Mouse (Mus musculus) myocyte (in vitro differentiated cells): ENCODE results near the gene Plekhg4. TPM values are rescaled to one million over a fixed set of nuclear protein-coding genes. Genes with fewer than 3 reads are reported as not detected.

ENCODE experiments used
- H3K27me3 ChIP-seq: one replicate; pipeline ENCODE4 v1.6.1; 2011; ENCODE audit not compliant: control insufficient read depth, insufficient read depth, insufficient read length
- H3K36me3 ChIP-seq: one replicate; pipeline ENCODE4 v1.6.1; 2011; ENCODE audit not compliant: control insufficient read depth, insufficient read depth
- H3K4me2 ChIP-seq: one replicate; pipeline ENCODE4 v1.6.1; 2011; ENCODE audit warnings: low read depth, control low read depth
- H3K4me3 ChIP-seq: one replicate; pipeline ENCODE4 v1.5.1; 2011; ENCODE audit warnings: mild to moderate bottlenecking, control low read depth, moderate library complexity
- H3K79me2 ChIP-seq: one replicate; pipeline ENCODE4 v1.6.1; 2011; ENCODE audit not compliant: control insufficient read depth, insufficient read depth
- H3ac ChIP-seq: one replicate; pipeline ENCODE4 v1.6.1; 2011; ENCODE audit not compliant: control insufficient read depth, insufficient read length
- CEBPB ChIP-seq: IDR thresholded peaks from 2 replicates; pipeline ENCODE4 v1.6.1; 2011; ENCODE audit warnings: mild to moderate bottlenecking, moderate library complexity; ENCODE audit not compliant: poor library complexity, insufficient read depth, severe bottlenecking
- E2F4 ChIP-seq: IDR thresholded peaks from one replicate; pipeline ENCODE4 v1.6.1; 2011; ENCODE audit warnings: mild to moderate bottlenecking, control low read depth, moderate library complexity; ENCODE audit not compliant: insufficient read depth
- MAX ChIP-seq: IDR thresholded peaks from one replicate; pipeline ENCODE4 v1.6.1; 2011; ENCODE audit warnings: low read depth, mild to moderate bottlenecking, control low read depth
- MYOD1 ChIP-seq, 3 experiments: IDR thresholded peaks; one replicate each; pipeline ENCODE4 v1.6.1; 2011; ENCODE audit warnings: control low read depth in 2 of 3, low read depth in 2 of 3, mild to moderate bottlenecking in 2 of 3, moderate library complexity in 1 of 3; ENCODE audit not compliant: insufficient read length in 2 of 3, control insufficient read depth in 1 of 3
- MYOG ChIP-seq, 3 experiments: IDR thresholded peaks; one replicate each; pipeline ENCODE4 v1.6.1; 2011; ENCODE audit warnings: control low read depth in 2 of 3, low read depth in 2 of 3, mild to moderate bottlenecking in 2 of 3; ENCODE audit not compliant: insufficient read length in 2 of 3, control insufficient read depth in 1 of 3, insufficient read depth in 1 of 3
- POLR2A ChIP-seq: IDR thresholded peaks from one replicate; pipeline ENCODE4 v1.6.1; 2011; ENCODE audit warnings: low read depth, mild to moderate bottlenecking, control low read depth, moderate library complexity; ENCODE audit not compliant: insufficient read length
- POLR2AphosphoS2 ChIP-seq: IDR thresholded peaks from one replicate; pipeline ENCODE4 v1.6.1; 2011; ENCODE audit warnings: low read depth, control low read depth; ENCODE audit not compliant: insufficient read length
- REST ChIP-seq: IDR thresholded peaks from one replicate; pipeline ENCODE4 v1.6.1; 2011; ENCODE audit warnings: mild to moderate bottlenecking, control low read depth, moderate library complexity; ENCODE audit not compliant: insufficient read depth, insufficient read length
- SRF ChIP-seq: IDR thresholded peaks from one replicate; pipeline ENCODE4 v1.6.1; 2011; ENCODE audit warnings: low read depth; ENCODE audit not compliant: control insufficient read depth, insufficient read length
- TCF12 ChIP-seq: IDR thresholded peaks from one replicate; pipeline ENCODE4 v1.6.1; 2011; ENCODE audit warnings: mild to moderate bottlenecking, control low read depth; ENCODE audit not compliant: poor library complexity, insufficient read depth, severe bottlenecking
- TCF3 ChIP-seq: IDR thresholded peaks from one replicate; pipeline ENCODE4 v1.6.1; 2011; ENCODE audit warnings: low read depth, control low read depth; ENCODE audit not compliant: insufficient read length
- USF1 ChIP-seq: IDR thresholded peaks from one replicate; pipeline ENCODE4 v1.6.1; 2011; ENCODE audit warnings: low read depth, mild to moderate bottlenecking, control low read depth, moderate library complexity
- polyA plus RNA-seq: library from polyadenylated mRNA; unstranded; fragments of >200 nt; fragmentation: generic; extraction: Trizol; gene quantifications from one replicate; pipeline ENCODE4 v1.2.1, GENCODE M21; 2012; ENCODE audit warnings: missing spikeins

Gene Plekhg4
- polyA plus RNA-seq, result 1.0 TPM

GRCm38 (mm10) chr8:105373032-105373431 lies at the start of gene Plekhg4:
Gene Plekhg4, plus strand, starts transcription at chr8:105373274.
- H3K4me3 ChIP-seq, result no peak within 1 kb of the TSS
- H3ac ChIP-seq, result no peak within 1 kb of the TSS
- H3K79me2 ChIP-seq, result no peaks in the 10 kb centered on the region
- TF ChIP-seq USF1, result no peak
- TF ChIP-seq REST, result no peak
- TF ChIP-seq MYOG (IDR thresholded peaks at IDR 0.05; ENCODE audit: control insufficient read depth in 1 of 3, insufficient read depth in 1 of 3, insufficient read length in 2 of 3, low read depth in 2 of 3), result no peak
- TF ChIP-seq MAX, result no peak
- no peak for TF ChIP-seq TCF12
- no peak for TF ChIP-seq SRF
- no peak for TF ChIP-seq MYOD1 (IDR thresholded peaks at IDR 0.05; ENCODE audit: control insufficient read depth in 1 of 3, insufficient read length in 2 of 3, low read depth in 2 of 3)
- no peak for TF ChIP-seq TCF3
- TF ChIP-seq POLR2AphosphoS2, result no peak
- no peak for TF ChIP-seq E2F4
- no peak for TF ChIP-seq POLR2A
- peak within 1 kb of the TSS; percentile 84 for H3K4me2 ChIP-seq
- H3K27me3 ChIP-seq, result no peaks in the 10 kb centered on the region
- peaks cover 10% of the 10 kb centered on the region for H3K36me3 ChIP-seq

GRCm38 (mm10) chr8:105325641-105326093 lies 47.4 kb upstream of the Plekhg4 start:
- peaks cover 15% of the 10 kb centered on the region for H3K36me3 ChIP-seq
- TF ChIP-seq POLR2A, result no peak
- no peak for TF ChIP-seq USF1
- TF ChIP-seq MAX, result no peak
- no peak for TF ChIP-seq MYOG (IDR thresholded peaks at IDR 0.05; ENCODE audit: control insufficient read depth in 1 of 3, insufficient read depth in 1 of 3, insufficient read length in 2 of 3, low read depth in 2 of 3)
- no peak for TF ChIP-seq E2F4
- no peak for TF ChIP-seq MYOD1 (IDR thresholded peaks at IDR 0.05; ENCODE audit: control insufficient read depth in 1 of 3, insufficient read length in 2 of 3, low read depth in 2 of 3)

DNA sequence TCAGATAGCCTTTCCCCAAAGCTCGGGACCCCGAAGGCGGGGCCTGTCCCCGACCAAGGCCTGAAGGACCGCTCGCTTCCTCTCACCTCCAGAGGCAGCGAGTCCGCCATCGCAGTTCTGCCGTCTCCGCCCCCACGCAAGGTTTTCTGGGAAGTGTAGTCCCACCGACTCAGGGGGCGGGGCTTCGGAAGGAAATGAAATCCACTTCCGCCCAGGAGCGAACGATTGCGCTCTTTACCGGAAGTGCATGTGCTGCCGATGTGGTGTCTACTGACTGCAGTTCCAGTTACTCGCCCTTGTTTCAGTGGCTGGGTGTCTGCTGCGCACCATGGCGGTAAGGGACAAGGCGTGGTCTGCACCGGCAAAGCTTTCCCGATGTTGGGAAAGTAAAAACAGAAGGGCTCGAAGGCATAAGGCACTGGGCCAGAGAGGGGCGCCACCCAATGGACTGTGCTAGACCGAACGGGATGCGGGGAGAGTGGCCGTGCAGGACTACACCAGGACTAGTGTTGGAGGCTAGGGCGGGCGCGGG lies 46.9 kb upstream of the Plekhg4 start, which contains the start of the genes Lrrc29 and Tmem208:
TSS of gene Lrrc29 (minus strand) at position 138 of the 532 bp plus-strand sequence.
TSS of gene Tmem208 (plus strand) at position 214 of the 532 bp plus-strand sequence.
- H3K4me2 ChIP-seq, result peak within 1 kb of the TSS; percentile 91
- peaks cover 37% of the 10 kb centered on the region for H3K79me2 ChIP-seq
- H3K4me3 ChIP-seq, result peak within 1 kb of the TSS; percentile 79
- TF ChIP-seq TCF3, result no peak
- TF ChIP-seq TCF12, result no peak
- TF ChIP-seq MYOD1 (IDR thresholded peaks at IDR 0.05; ENCODE audit: control insufficient read depth in 1 of 3, insufficient read length in 2 of 3, low read depth in 2 of 3), result peak in 1 of 3 experiments; percentile 44
- no peak for TF ChIP-seq USF1
- TF ChIP-seq CEBPB, result peak; percentile 29; the same call in 1 of the 2 replicates
- TF ChIP-seq MYOG (IDR thresholded peaks at IDR 0.05; ENCODE audit: control insufficient read depth in 1 of 3, insufficient read depth in 1 of 3, insufficient read length in 2 of 3, low read depth in 2 of 3), result no peak
- peak; percentile 35 for TF ChIP-seq MAX
- TF ChIP-seq SRF, result peak; percentile 22
- TF ChIP-seq E2F4, result no peak
- TF ChIP-seq POLR2A, result peak; percentile 99
- peak; percentile 51 for TF ChIP-seq REST
- TF ChIP-seq POLR2AphosphoS2, result peak; percentile 99
- H3ac ChIP-seq, result peak within 1 kb of the TSS; percentile 47
- no peaks in the 10 kb centered on the region for H3K27me3 ChIP-seq
- peaks cover 20% of the 10 kb centered on the region for H3K36me3 ChIP-seq

More at GRCm38 (mm10) chr8:105325641-105326093, 47.4 kb upstream of the Plekhg4 start:
- peak overlapping the region; percentile 91 for H3K4me2 ChIP-seq
- H3ac ChIP-seq, result peak overlapping the region; percentile 47
- H3K27me3 ChIP-seq, result no peaks in the 10 kb centered on the region
- H3K4me3 ChIP-seq, result peak overlapping the region; percentile 79
- H3K79me2 ChIP-seq, result peaks cover 37% of the 10 kb centered on the region

DNA sequence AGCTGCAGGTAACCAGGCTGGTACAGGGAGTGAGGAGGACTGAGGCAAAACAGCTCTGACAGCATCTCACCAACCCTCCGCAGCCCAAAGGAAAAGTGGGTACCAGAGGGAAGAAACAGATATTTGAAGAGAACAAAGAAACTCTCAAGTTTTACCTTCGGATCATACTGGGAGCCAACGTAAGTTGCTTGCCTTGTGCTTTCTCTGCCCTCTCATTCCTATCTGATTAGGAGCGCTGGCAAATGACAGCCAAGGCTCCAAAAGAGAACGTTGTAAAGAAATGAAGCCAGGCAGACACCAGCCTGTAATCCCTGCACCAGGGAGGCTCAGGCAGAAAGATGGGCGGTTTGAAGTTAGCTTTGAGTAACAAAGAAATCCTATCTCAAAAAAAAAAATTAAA lies 46.1 kb upstream of the Plekhg4 start:
- H3K36me3 ChIP-seq, result peaks cover 22% of the 10 kb centered on the region
- peak overlapping the region; percentile 79 for H3K4me3 ChIP-seq
- peak overlapping the region; percentile 47 for H3ac ChIP-seq

GRCm38 (mm10) chr8:105330325-105330724 lies 42.7 kb upstream of the Plekhg4 start:
- Histone ChIP-seq H3K4me3 (no peak overlapping the region), H3K4me2 (no peak overlapping the region), H3K79me2 (peaks cover 25% of the 10 kb centered on the region), H3K36me3 (peaks cover 31% of the 10 kb centered on the region), H3K27me3 (no peaks in the 10 kb centered on the region), H3ac (no peak overlapping the region)
- TF ChIP-seq POLR2A, result no peak

More for the DNA sequence above, 46.1 kb upstream of the Plekhg4 start:
- no peaks in the 10 kb centered on the region for H3K27me3 ChIP-seq
- TF ChIP-seq MAX, result no peak
- peak overlapping the region; percentile 82 for H3K4me2 ChIP-seq
- H3K79me2 ChIP-seq, result peaks cover 37% of the 10 kb centered on the region
